Comparison of ENCODE assay signal across 15 mouse cellular contexts in genomic region chr13:48540488-48540887, GRCm38 (mm10). TPM values are rescaled to one million over a fixed set of nuclear protein-coding genes. Genes with fewer than 3 reads are reported as not detected.
DNase-seq lines count a peak whose midpoint lies in the region; ATAC-seq and TF ChIP-seq lines count a peak whose summit lies in the region.
"Had no signal": no experiment of that assay in that cellular context is flagged by ENCODE, and none has a peak within 500 bp of the region (broad histone marks: within the 10 kb centered on the region; RNA-seq: fewer than 3 reads in every experiment).

No protein-coding gene starts in this region.

- peaks cover 34% of the 10 kb centered on the region for H3K4me1 ChIP-seq in embryonic facial prominence, embryonic 13.5 days
- H3K4me1 ChIP-seq in embryonic facial prominence, embryonic 10.5 days: peaks cover 43% of the 10 kb centered on the region
- peaks cover 35% of the 10 kb centered on the region for H3K4me1 ChIP-seq in hindbrain, embryonic 14.5 days (replicated peaks; ENCODE audit: control insufficient read depth, insufficient read depth, low read length)
- peaks cover 30% of the 10 kb centered on the region for H3K4me1 ChIP-seq in hindbrain, embryonic 10.5 days (replicated peaks)
- H3K4me1 ChIP-seq in midbrain, embryonic 10.5 days: peaks cover 40% of the 10 kb centered on the region

- peak overlapping the region; percentile 12 for H3K4me2 ChIP-seq in embryonic facial prominence, embryonic 13.5 days
- 0 out of 2 replicates have a peak overlapping the region, but pooled peaks have one; percentile 2 for H3K4me2 ChIP-seq in hindbrain, embryonic 14.5 days (replicated peaks)
- H3K4me2 ChIP-seq: embryonic facial prominence, embryonic 15.5 days had no signal

- H3K4me3 ChIP-seq in embryonic facial prominence, embryonic 13.5 days: no peak overlapping the region
- no peak overlapping the region for H3K4me3 ChIP-seq in embryonic facial prominence, embryonic 10.5 days
- H3K4me3 ChIP-seq in hindbrain, embryonic 14.5 days (replicated peaks; ENCODE audit: low read length): no peak overlapping the region
- no peak overlapping the region for H3K4me3 ChIP-seq in hindbrain, embryonic 10.5 days
- H3K4me3 ChIP-seq in layer of hippocampus, adult 2 months: no peak overlapping the region
- H3K4me3 ChIP-seq in midbrain, embryonic 10.5 days: no peak overlapping the region
- H3K4me3 ChIP-seq: embryonic facial prominence, embryonic 15.5 days had no signal

- no peak for DNase-seq in embryonic facial prominence, embryonic 10.5 days (ENCODE audit: low spot score)
- no peak for DNase-seq in hindbrain, embryonic 14.5 days (ENCODE audit: low spot score)
- no peak for DNase-seq in hindbrain, embryonic 10.5 days (ENCODE audit: low spot score)
- peak; percentile 19 for DNase-seq in lung, postnatal 36 days
- no peak for DNase-seq in lung, postnatal 10 days
- DNase-seq in layer of hippocampus, adult 2 months (ENCODE audit: low spot score in 2 of 2): no peak
- DNase-seq in midbrain, embryonic 10.5 days (ENCODE audit: low spot score): no peak
- DNase-seq: cerebellum, adult 9-10 months; kidney, postnatal 25 days; right cerebral cortex, postnatal 4 days had no signal

- WGBS in embryonic facial prominence, embryonic 13.5 days: 62% methylated on average over 1 of the region's 1 CpGs
- WGBS in embryonic facial prominence, embryonic 10.5 days: 70% methylated on average over 1 of the region's 1 CpGs
- 60% methylated on average over 1 of the region's 1 CpGs for WGBS in hindbrain, embryonic 14.5 days
- WGBS in hindbrain, embryonic 10.5 days: 73% methylated on average over 1 of the region's 1 CpGs
- 69% methylated on average over 1 of the region's 1 CpGs for WGBS in midbrain, embryonic 10.5 days

- ATAC-seq in embryonic facial prominence, embryonic 13.5 days (ENCODE audit: insufficient number of reproducible peaks, insufficient read depth, low FRiP score, low TSS enrichment, low read depth): no peak
- ATAC-seq in hindbrain, embryonic 14.5 days (ENCODE audit: low FRiP score): no peak
- ATAC-seq: forebrain, embryonic 16.5 days had no signal

- no peak overlapping the region for H3K9ac ChIP-seq in embryonic facial prominence, embryonic 13.5 days
- H3K9ac ChIP-seq in hindbrain, embryonic 14.5 days: no peak overlapping the region
- H3K9ac ChIP-seq: embryonic facial prominence, embryonic 15.5 days had no signal

- H3K27ac ChIP-seq in embryonic facial prominence, embryonic 13.5 days: no peak overlapping the region
- H3K27ac ChIP-seq in embryonic facial prominence, embryonic 10.5 days (replicated peaks): no peak overlapping the region
- H3K27ac ChIP-seq in hindbrain, embryonic 14.5 days: no peak overlapping the region
- no peak overlapping the region for H3K27ac ChIP-seq in hindbrain, embryonic 10.5 days
- H3K27ac ChIP-seq in layer of hippocampus, adult 2 months: no peak overlapping the region
- no peak overlapping the region for H3K27ac ChIP-seq in midbrain, embryonic 10.5 days (replicated peaks)
- H3K27ac ChIP-seq: embryonic facial prominence, embryonic 15.5 days; macrophage had no signal

- H3K9me3 ChIP-seq in embryonic facial prominence, embryonic 13.5 days: no peaks in the 10 kb centered on the region
- no peaks in the 10 kb centered on the region for H3K9me3 ChIP-seq in embryonic facial prominence, embryonic 10.5 days
- no peaks in the 10 kb centered on the region for H3K9me3 ChIP-seq in hindbrain, embryonic 14.5 days (ENCODE audit: control insufficient read depth, low read length)
- H3K9me3 ChIP-seq in hindbrain, embryonic 10.5 days: no peaks in the 10 kb centered on the region
- H3K9me3 ChIP-seq in midbrain, embryonic 10.5 days (replicated peaks): no peaks in the 10 kb centered on the region
- H3K9me3 ChIP-seq: embryonic facial prominence, embryonic 15.5 days had no signal

- no peaks in the 10 kb centered on the region for H3K27me3 ChIP-seq in embryonic facial prominence, embryonic 13.5 days
- H3K27me3 ChIP-seq in embryonic facial prominence, embryonic 10.5 days (replicated peaks; ENCODE audit: low read depth, poor library complexity, severe bottlenecking): no peaks in the 10 kb centered on the region
- no peaks in the 10 kb centered on the region for H3K27me3 ChIP-seq in hindbrain, embryonic 14.5 days (ENCODE audit: control insufficient read depth, insufficient read depth, low read length)
- H3K27me3 ChIP-seq in hindbrain, embryonic 10.5 days (ENCODE audit: insufficient read depth, poor library complexity, severe bottlenecking): no peaks in the 10 kb centered on the region
- no peaks in the 10 kb centered on the region for H3K27me3 ChIP-seq in midbrain, embryonic 10.5 days (ENCODE audit: low read depth, poor library complexity, severe bottlenecking)
- H3K27me3 ChIP-seq: embryonic facial prominence, embryonic 15.5 days had no signal

- TF ChIP-seq CTCF in layer of hippocampus, adult 2 months (conservative IDR thresholded peaks at IDR 0.05): no peak

- H3K36me3 ChIP-seq in embryonic facial prominence, embryonic 13.5 days: peaks cover 21% of the 10 kb centered on the region
- H3K36me3 ChIP-seq in embryonic facial prominence, embryonic 10.5 days (replicated peaks): peaks cover 34% of the 10 kb centered on the region
- H3K36me3 ChIP-seq in hindbrain, embryonic 14.5 days (replicated peaks; ENCODE audit: control insufficient read depth, insufficient read depth): peaks cover 17% of the 10 kb centered on the region; the same call in 1 of the 2 replicates
- peaks cover 27% of the 10 kb centered on the region for H3K36me3 ChIP-seq in hindbrain, embryonic 10.5 days
- H3K36me3 ChIP-seq in midbrain, embryonic 10.5 days: peaks cover 31% of the 10 kb centered on the region

RNA-seq across cellular contexts. Expression of gene A830005F24Rik, which starts 27.1 kb away (rescaled TPM):
- polyA plus RNA-seq in embryonic facial prominence, embryonic 13.5 days (2015; fragmentation: Nextera tagmentation; extraction: Ambion mirVana): 2.7 and 3.3 TPM in 2 replicates
- 2.7 TPM in 2 replicates for polyA plus RNA-seq in embryonic facial prominence, embryonic 10.5 days (2016; fragmentation: Nextera tagmentation; extraction: Ambion mirVana)
- polyA plus RNA-seq in hindbrain, embryonic 14.5 days (2014; fragmentation: Nextera tagmentation; extraction: Ambion mirVana): 2.9 and 3.4 TPM in 2 replicates
- polyA plus RNA-seq in hindbrain, embryonic 10.5 days (2016; fragmentation: Nextera tagmentation; extraction: Ambion mirVana): 2.6 and 2.8 TPM in 2 replicates
- 1 to 10 TPM; 2.2 to 2.5 TPM for total RNA-seq in layer of hippocampus, adult 2 months (2021)
- polyA plus RNA-seq in midbrain, embryonic 10.5 days (2016; fragmentation: Nextera tagmentation; extraction: Ambion mirVana): 2.1 and 3.1 TPM in 2 replicates
- total RNA-seq: gastrocnemius, postnatal 4 days had no signal
- polyA plus RNA-seq: macrophage had no signal

RNA-seq across cellular contexts. Expression of gene Zfp169, which starts 27.2 kb away (rescaled TPM):
- polyA plus RNA-seq in embryonic facial prominence, embryonic 13.5 days (2015; fragmentation: Nextera tagmentation; extraction: Ambion mirVana): 5.3 and 6.0 TPM in 2 replicates
- polyA plus RNA-seq in embryonic facial prominence, embryonic 10.5 days (2016; fragmentation: Nextera tagmentation; extraction: Ambion mirVana): 4.6 and 4.9 TPM in 2 replicates
- 6.8 and 9.4 TPM in 2 replicates for polyA plus RNA-seq in hindbrain, embryonic 14.5 days (2014; fragmentation: Nextera tagmentation; extraction: Ambion mirVana)
- 4.4 and 4.9 TPM in 2 replicates for polyA plus RNA-seq in hindbrain, embryonic 10.5 days (2016; fragmentation: Nextera tagmentation; extraction: Ambion mirVana)
- total RNA-seq in layer of hippocampus, adult 2 months (2021): 10 to 100 TPM; 21.5 to 24.7 TPM
- polyA plus RNA-seq in midbrain, embryonic 10.5 days (2016; fragmentation: Nextera tagmentation; extraction: Ambion mirVana): 4.7 TPM in 2 replicates
